Mouse (Mus musculus) kidney, adult 2 months (tissue): ENCODE measurements around the gene Lmo4. TPM values are rescaled to one million over a fixed set of nuclear protein-coding genes. Genes with fewer than 3 reads are reported as not detected.
A peak's percentile ranks its signal among the peaks of the same experiment; 100 is the strongest.

ENCODE experiments used
- DNase-seq: peaks from one replicate; pipeline ENCODE4 v3.0.0; 2021
- H3K27ac ChIP-seq: fragments of 200-500 bp; 2 replicates; pipeline ENCODE4 v1.5.1; 2012; ENCODE audit warnings: low read depth, low read length, control low read depth, inconsistent platforms; ENCODE audit not compliant: insufficient read depth
- H3K27me3 ChIP-seq: fragments of 200-500 bp; replicated peaks from 2 replicates; pipeline ENCODE4 v1.6.1; 2012; ENCODE audit warnings: mild to moderate bottlenecking, moderate library complexity, low read length, inconsistent platforms; ENCODE audit not compliant: control insufficient read depth, insufficient read depth
- H3K36me3 ChIP-seq: fragments of 200-500 bp; 2 replicates; pipeline ENCODE4 v1.6.1; 2012; ENCODE audit warnings: mild to moderate bottlenecking, moderate library complexity, low read length, inconsistent platforms; ENCODE audit not compliant: control insufficient read depth, insufficient read depth
- H3K4me1 ChIP-seq: fragments of 200-500 bp; 2 replicates; pipeline ENCODE4 v1.6.1; 2011; ENCODE audit warnings: low read length; ENCODE audit not compliant: control insufficient read depth, insufficient read depth
- H3K4me3 ChIP-seq: fragments of 200-500 bp; 2 replicates; pipeline ENCODE4 v1.5.1; 2011; ENCODE audit warnings: mild to moderate bottlenecking, low read depth, low read length, control low read depth; ENCODE audit not compliant: insufficient read depth
- CTCF ChIP-seq: fragments of 200-500 bp; conservative IDR thresholded peaks from 2 replicates; pipeline ENCODE4 v1.5.1; 2011; ENCODE audit warnings: low read depth, mild to moderate bottlenecking, control low read depth, low read length, moderate library complexity, mixed read lengths; ENCODE audit not compliant: insufficient read depth, insufficient read length
- POLR2A ChIP-seq: fragments of 200-500 bp; IDR thresholded peaks from one replicate; pipeline ENCODE4 v1.6.1; 2011; ENCODE audit warnings: low read depth, low read length, control low read depth
- WGBS: fragments of 180-500 bp; shearing (Covaris S2); methylation state at CpG from one replicate; pipeline ENCODE4 v1.1.7; 2018; 5-methylcytosine and 5-hydroxymethylcytosine counted together
- polyA plus RNA-seq: library from polyadenylated mRNA; depleted of rRNA; stranded (reverse); fragments of >200 nt; gene quantifications from 2 replicates; pipeline ENCODE4 v1.2.3, GENCODE M21; 2012

The Lmo4 gene
- polyA plus RNA-seq, 1 experiment = 108 TPM

GRCm38 (mm10) chr3:144232347-144233008, 27.5 kb upstream of the Lmo4 start:
- Histone ChIP-seq H3K4me3 (no peak overlapping the region), H3K27ac (no peak overlapping the region), H3K36me3 (no peaks in the 10 kb centered on the region), H3K27me3 (no peaks in the 10 kb centered on the region), H3K4me1 (no peaks in the 10 kb centered on the region)
- TF ChIP-seq POLR2A = no peak
- TF ChIP-seq CTCF = no peak
- DNase-seq = no peak
- WGBS = 83% methylated on average over 11 of the region's 11 CpGs

GRCm38 (mm10) chr3:144231931-144232330, 26.9 kb upstream of the Lmo4 start:
- WGBS = 73% methylated on average over 6 of the region's 6 CpGs
- H3K27ac ChIP-seq = no peak overlapping the region
- no peak overlapping the region for H3K4me3 ChIP-seq

DNA sequence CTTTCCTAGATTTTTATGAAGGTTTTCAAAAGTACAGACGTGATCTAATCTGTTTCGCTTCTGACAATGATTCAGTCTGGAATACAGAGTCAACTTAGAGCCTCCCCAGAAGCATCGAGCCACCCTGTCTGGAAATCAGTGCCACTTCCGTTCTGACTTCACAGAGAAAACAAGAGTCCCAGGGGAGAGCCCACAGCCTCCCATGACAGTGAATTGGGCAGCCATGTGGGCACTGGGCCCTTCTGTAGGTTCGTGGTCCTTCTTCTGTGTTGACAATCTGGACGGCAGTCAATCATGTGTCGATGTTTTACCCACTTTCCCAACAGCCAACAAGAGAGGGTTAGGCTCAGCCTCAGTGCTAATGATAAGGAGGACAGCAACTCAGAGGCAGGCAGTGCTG, 26.4 kb upstream of the Lmo4 start:
- no peak overlapping the region for H3K27ac ChIP-seq
- no peak for DNase-seq
- no peaks in the 10 kb centered on the region for H3K36me3 ChIP-seq
- TF ChIP-seq CTCF (no peak), POLR2A (no peak)
- no peaks in the 10 kb centered on the region for H3K4me1 ChIP-seq
- WGBS = 82% methylated on average over 7 of the region's 7 CpGs
- H3K27me3 ChIP-seq = no peaks in the 10 kb centered on the region
- H3K4me3 ChIP-seq = no peak overlapping the region

More at GRCm38 (mm10) chr3:144231931-144232330, 26.9 kb upstream of the Lmo4 start:
- Histone ChIP-seq H3K4me1 (no peaks in the 10 kb centered on the region), H3K36me3 (no peaks in the 10 kb centered on the region), H3K27me3 (no peaks in the 10 kb centered on the region)
- no peak for DNase-seq
- TF ChIP-seq CTCF (no peak), POLR2A (no peak)

DNA sequence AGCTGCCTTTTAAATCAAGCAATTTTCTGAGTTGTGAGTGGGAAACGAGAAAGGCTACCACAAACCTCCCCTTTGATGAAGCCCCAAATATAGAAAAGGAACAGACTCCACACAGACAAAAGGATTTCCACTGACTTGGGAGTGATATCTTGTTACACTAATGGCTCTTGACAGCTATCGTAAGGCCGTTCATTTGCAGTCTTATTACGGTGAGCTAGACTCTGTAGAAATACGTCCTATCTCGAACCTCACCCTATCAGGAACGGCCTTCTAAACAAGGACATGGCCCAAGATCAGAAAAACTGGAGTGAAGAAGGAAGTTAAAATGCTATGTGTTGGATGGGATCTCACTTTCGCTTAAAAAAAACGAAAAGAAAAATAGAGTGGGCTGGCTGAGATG, 25.0 kb upstream of the Lmo4 start:
- Histone ChIP-seq H3K27ac (no peak overlapping the region), H3K36me3 (no peaks in the 10 kb centered on the region), H3K4me3 (no peak overlapping the region), H3K4me1 (no peaks in the 10 kb centered on the region), H3K27me3 (no peaks in the 10 kb centered on the region)
- 85% methylated on average over 9 of the region's 9 CpGs for WGBS
- TF ChIP-seq POLR2A = no peak
- no peak for TF ChIP-seq CTCF
- no peak for DNase-seq

DNA sequence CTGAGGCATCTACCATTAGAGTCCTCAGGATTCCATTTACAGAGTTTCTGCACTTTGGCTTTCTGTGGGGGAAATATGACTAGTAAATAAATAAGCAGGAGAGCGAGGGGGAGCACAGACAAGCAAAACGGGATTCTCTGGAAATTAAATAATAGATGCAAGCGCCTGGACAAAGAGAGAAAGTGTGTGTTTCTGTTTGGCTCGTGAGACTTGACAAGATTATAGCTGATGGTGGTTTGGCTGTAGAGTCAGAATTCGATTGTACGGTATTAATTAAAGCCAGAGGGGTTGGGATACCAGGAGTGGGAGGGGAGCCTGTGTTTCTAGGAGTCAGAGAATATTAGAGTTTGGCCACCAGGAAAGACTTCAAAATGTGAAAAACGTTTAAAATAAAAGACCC, 24.3 kb upstream of the Lmo4 start:
- no peak for DNase-seq
- Histone ChIP-seq H3K4me1 (no peaks in the 10 kb centered on the region), H3K36me3 (no peaks in the 10 kb centered on the region), H3K4me3 (no peak overlapping the region), H3K27me3 (no peaks in the 10 kb centered on the region), H3K27ac (no peak overlapping the region)
- TF ChIP-seq POLR2A (no peak), CTCF (no peak)
- 67% methylated on average over 7 of the region's 7 CpGs for WGBS

DNA sequence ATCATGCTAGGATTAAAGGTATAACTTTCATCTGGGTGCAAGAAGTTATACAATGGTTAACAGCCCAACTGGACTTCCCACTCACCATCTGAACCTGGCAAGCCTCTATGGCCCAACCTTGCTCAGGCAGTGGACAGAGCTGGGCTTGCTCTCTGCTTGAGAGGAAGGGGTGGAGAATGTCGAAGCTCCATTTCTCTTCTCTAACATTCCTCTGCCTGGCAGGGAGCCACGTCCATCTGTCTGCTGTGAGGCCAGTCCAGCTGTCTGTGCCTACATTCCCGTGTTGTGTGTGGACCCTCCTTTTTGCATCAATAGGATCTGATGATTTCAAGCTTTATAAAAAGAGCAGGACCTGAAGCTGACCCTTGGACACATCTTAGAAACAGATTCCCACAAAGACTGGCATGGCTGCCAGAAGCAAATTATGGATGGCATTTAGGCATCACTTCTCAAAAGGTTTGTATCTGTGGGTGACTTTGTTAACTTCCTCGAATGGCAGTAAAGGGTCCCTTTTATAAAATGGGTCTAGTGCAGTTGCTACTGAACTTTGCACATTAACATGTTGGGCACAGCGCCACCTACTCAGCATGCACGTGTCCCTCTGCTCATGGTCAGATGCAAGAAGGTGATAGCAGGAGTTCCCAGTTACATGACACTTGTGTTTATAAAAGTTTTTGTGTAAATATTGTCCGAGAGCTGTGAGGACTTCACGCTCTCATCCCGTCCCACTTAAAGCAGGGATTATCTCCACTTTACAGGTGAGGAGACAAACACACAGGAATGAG, 20.6 kb upstream of the Lmo4 start:
- no peaks in the 10 kb centered on the region for H3K4me1 ChIP-seq
- WGBS = 59% methylated on average over 9 of the region's 9 CpGs
- H3K27me3 ChIP-seq = no peaks in the 10 kb centered on the region
- no peak overlapping the region for H3K27ac ChIP-seq
- H3K36me3 ChIP-seq = no peaks in the 10 kb centered on the region
- no peak for TF ChIP-seq POLR2A
- TF ChIP-seq CTCF = no peak
- peak; percentile 32 for DNase-seq
- no peak overlapping the region for H3K4me3 ChIP-seq

DNA sequence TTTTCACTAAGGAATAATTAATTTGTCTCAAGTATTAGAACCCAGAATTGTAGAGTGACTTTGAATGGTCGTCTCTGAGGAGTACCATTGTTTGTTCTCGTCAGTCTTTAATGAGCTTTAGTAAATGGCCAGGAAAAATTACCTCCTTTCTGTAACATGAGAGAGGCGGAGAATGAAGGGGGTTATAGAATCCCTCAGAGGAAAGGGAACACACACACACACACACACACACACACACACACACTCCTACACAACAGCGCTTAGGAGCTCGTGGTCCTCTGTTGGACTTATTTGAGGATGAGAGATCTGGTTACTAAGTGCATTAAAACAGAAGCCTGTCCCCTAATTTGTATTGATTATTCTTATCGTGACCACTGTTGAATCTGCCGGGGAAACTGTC, 19.6 kb upstream of the Lmo4 start:
- H3K27ac ChIP-seq = no peak overlapping the region
- H3K4me3 ChIP-seq = no peak overlapping the region
- WGBS = 60% methylated on average over 7 of the region's 7 CpGs
- TF ChIP-seq CTCF = no peak
- no peak for TF ChIP-seq POLR2A
- DNase-seq = no peak
- H3K36me3 ChIP-seq = no peaks in the 10 kb centered on the region
- no peaks in the 10 kb centered on the region for H3K27me3 ChIP-seq
- H3K4me1 ChIP-seq = no peaks in the 10 kb centered on the region
